Mouse (Mus musculus) fibroblast of lung, adult 2 months (primary cell): ENCODE results near the gene Dscaml1.
"Not testable (repeated sequence)": the region's sequence is repeated elsewhere in the genome, so short reads cannot be mapped to it uniquely, and the experiment has no call there.

Source experiments
- DNase-seq: peaks from one replicate; pipeline ENCODE4 v3.0.0-alpha.2; 2011; ENCODE audit warnings: low read depth

Dscaml1 gene

DNA sequence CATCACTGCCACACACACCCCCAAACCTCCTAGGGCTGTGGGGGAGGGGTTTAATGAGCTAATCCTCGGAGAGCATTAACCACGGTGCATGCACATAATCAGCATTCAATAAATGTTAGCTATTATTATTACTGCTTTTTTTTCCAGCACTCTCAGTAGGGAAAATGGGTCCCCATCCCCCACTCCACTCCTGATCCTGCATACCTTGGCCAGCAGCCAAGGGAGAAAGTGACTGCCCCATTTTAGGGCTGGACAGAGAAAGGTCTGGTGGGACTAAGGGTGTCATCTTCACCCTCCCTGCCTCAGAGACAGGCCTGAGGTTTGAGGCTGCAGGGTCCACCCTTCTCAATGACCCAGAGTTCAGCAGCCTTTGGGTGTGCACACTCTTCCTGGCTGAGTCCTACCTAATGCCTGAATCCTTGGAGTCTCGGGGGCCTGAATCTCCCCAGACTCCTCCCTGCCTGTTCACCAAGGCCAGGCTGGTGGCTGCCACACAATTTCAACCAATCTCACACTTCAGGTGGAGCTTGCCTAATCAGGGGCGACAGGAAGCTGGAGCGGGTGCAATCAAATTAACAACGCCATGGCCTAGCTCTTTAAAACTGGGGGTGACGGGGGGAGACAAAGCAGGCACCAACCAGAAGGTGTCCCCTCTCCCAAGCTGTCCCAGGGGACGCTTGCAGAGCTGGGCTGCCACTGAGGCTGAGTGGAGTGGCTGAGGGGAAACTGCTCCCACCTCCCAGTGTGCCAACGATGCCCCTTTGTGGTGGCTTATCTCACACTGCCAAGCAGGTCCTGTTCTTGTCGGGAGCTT is 267.2 kb downstream of the Dscaml1 start:
- DNase-seq: no peak

DNA sequence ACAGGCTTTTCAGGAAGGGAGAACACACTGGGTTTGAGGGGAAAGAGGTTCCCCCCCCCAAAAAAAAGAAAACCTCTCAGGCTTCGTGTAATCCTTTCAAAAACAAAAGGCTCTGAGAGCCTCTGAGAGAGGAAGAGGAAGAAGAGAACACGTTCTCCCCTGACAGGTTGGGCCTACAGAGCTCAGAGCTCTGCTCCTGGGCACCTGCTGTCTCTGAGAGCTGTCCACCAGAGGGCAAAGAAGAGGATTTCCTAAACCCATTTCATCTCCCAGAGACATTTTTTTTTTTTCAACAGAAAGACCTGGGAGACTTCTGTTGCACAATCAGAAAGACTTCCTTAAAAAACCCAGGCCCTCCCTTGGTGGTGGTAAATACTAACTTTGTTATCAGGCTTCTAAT is 267.8 kb downstream of the Dscaml1 start:
- DNase-seq: no peak

- no peak for DNase-seq
These were observed 272.7 kb downstream of the Dscaml1 start for GRCm38 (mm10) chr9:45699171-45699570.

DNA sequence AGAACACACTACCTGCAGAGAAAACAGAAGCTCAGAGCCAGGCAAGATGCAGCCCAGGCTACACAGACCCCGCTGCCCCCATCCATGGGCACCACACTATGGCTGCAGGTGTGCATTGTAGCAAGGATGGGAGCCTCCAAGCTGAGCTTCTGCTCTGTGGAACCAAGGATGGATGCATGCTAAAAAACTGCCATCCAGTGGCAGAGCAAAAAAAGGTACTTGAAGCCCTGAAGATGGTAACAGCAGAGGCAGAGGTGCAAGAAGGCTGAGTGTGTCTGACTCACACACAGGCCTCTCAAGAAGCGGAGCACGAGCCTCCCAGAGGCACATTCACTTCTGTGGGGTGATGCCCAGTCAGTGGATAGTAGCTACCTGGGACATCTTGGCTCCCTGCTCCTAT is 276.8 kb downstream of the Dscaml1 start:
- no peak for DNase-seq

GRCm38 (mm10) chr9:45704441-45704840 is 278.0 kb downstream of the Dscaml1 start:
- no peak for DNase-seq

- peak; percentile 6 for DNase-seq
These were observed 283.9 kb downstream of the Dscaml1 start for GRCm38 (mm10) chr9:45710300-45710699.

GRCm38 (mm10) chr9:45715387-45715786 is 289.0 kb downstream of the Dscaml1 start:
- no peak for DNase-seq

DNA sequence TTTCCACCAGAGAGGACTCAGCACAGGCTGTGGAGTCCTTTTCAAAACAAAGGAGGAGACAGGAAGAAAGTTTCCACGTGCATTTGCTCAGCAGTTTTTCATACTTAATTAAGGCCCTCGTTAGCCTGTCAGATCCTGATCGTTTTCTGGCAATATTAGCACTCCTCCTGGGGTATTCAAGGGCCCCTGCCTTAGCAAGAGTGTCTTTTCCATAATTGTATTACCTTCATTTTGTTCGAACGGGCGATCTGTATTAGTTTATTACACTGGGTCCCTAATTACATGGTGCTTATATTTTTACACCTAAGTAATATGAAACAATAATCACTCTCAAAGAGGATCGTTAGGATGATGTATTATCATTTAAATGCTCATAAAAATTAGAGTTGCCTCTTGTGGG is 293.6 kb downstream of the Dscaml1 start:
- no peak for DNase-seq

DNA sequence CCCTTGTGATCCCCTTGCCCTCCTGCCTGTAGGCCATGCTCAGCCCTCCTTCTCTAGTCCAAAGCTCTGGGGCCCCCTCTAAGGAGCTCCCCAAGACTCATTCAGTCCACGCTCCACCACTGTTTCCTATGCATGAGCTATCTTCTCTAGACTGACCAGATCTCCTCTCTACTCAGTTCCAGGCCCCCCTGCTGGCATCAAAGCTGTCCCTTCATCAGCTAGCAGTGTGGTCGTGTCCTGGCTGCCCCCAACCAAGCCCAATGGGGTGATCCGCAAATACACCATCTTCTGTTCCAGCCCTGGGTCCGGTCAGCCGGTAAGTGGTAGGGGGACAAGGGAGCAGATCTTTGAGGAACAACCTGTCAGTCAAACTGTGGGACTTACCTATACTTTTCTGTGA is 305.4 kb downstream of the Dscaml1 start:
- DNase-seq: no peak

- DNase-seq: no peak
These were observed 306.8 kb downstream of the Dscaml1 start for GRCm38 (mm10) chr9:45733246-45733645.

GRCm38 (mm10) chr9:45739001-45739701 is 312.7 kb downstream of the Dscaml1 start:
- DNase-seq: no peak

DNA sequence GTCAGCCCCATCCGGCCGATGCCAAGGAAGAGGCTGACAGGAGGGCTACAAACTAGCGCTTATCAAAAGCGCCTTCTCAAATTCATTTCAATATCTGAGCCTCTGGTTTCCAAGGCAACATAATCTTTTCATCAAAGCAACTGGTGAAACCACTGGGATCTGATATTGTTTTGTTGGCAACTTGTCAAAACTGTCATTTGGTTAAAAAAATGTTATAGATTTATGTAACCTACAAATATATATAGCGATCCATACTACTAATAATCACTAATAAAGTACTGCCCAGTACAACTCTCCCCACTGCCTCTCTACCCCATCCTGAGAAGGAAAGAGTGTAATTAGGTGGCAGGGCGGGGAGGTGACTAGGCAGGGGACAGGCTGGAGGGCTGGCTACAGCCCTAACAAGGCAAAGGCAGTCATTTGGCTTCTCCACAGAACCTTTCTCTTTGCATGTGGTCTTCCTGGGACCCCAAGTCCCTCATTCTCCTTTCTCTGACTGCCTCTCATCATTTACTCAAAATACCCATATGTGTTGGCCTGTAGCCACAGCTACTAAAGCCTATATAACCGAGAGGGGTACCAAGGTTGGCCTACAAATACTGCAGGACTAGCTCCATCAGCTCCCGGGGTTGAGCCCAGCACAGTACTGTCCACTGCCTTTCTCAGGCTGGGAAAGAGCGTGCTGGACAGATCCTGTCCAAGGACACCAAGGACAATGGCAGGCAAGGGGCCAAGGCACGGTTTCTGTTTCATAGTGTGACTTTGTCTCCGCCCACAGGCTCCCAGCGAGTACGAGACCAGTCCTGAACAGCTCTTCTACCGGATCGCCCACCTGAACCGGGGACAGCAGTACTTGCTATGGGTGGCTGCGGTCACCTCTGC is 313.5 kb downstream of the Dscaml1 start:
- DNase-seq: no peak

DNA sequence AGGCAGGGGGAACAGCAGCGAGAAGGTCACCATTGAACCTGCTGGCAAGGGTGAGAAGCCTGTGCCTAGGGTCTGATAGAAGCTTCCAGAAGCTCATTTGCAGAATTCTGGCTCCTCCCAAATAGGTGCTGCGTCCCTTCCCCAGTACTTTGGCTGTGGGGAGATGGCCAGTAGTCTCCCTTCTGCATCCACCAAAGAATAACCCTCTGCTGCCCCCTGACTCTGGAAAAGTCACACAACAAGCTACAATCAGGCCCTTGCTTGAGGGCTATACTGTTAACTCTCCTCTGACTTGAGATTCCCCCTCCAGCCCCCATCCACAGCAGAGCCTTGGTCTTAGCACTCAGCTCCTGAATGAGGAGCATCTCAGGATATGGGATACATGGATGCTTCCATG is 314.2 kb downstream of the Dscaml1 start:
- no peak for DNase-seq

- DNase-seq: no peak
These were observed 319.0 kb downstream of the Dscaml1 start for GRCm38 (mm10) chr9:45745451-45745850.

- no peak for DNase-seq
These were observed 323.5 kb downstream of the Dscaml1 start for GRCm38 (mm10) chr9:45749917-45750316.

DNA sequence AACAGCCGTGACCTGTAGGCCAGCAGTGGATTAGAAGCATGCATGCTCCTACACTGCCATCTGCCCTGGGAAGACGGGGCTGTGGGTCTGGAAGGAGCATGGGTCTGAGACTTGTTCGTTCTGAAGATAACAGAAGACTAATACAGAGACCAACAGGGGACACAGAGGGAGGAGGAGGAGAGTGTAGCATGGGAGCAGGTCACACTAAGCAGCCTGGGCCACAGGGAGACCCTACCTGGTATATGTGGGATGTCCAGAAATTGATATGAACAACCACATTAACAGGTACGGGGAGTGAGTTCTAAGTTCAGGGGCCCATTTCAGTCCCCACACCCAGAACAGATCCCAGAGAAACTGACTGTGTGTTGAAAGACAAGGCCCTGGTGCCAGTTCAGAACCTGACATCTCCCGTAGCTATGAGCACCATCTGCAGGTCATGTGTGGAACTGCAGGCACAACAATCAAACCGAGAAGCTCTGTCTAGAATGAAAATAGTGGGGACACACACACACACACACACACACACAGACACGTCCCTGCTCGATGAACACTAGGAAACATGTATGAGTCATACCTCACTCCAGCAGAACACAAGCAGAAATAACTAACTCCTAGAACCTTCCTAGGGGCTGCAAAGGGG is 328.1 kb downstream of the Dscaml1 start:
- DNase-seq: peak; percentile 16

GRCm38 (mm10) chr9:45766195-45766594 is 339.8 kb downstream of the Dscaml1 start:
- DNase-seq: no peak

DNA sequence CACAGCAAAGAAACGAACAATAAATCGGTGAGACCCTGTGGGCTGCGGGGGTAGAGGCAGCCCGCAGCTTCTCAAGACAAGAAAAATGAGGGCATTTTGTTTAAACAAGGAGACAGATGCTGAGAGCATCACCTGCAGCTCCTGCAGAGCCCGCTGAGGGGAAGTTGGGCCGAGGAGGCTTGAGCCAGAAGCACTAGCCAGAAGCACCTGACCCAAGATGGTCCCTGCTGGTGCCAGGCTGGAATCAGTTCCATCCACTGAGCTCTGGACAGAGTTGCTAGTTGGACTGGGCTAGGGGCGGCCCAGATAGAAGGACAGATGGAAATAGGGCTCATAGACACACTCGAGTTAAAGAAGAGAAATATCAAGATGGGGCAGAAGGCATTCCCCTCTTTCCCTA is 340.7 kb downstream of the Dscaml1 start:
- no peak for DNase-seq

GRCm38 (mm10) chr9:45768421-45768820 is 342.0 kb downstream of the Dscaml1 start:
- DNase-seq: no peak

DNA sequence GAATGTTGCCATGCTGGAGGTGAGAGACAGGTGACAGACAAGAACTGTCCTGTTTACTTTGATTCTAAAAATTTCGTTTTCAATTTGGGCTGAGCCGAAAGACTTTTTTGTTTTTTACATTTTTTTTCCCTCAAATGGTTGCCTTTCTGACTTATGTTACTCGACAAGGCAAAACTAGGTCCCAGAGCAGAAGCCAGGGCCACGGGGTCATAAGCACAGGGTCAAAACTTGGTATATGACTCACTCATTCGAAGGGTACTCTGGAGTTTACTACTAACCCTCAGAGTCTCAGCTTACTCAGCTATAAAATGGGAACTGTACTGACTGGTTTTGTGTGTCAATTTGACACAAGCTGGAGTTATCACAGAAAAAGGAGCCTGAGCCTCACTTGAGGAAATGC is 343.2 kb downstream of the Dscaml1 start:
- DNase-seq: no peak

DNA sequence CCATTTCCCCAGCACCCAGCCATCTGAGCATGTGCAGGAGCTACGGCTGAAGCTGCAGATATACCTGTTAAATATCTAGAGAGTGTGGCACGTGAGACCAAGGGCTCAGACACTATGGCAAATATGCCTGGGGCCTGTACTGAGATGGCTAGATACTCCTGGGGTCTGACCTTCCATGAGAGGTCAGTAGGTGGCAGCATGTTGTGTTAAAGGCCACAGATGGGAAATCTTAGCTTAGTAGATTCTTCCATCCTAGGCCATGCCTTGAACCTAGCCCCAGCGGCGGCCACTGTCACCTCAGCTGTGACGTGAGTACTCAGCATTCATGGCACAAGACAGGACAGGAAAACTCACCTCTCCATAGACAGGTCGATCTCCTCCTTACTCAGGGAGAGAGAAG is 347.7 kb downstream of the Dscaml1 start:
- no peak for DNase-seq

- DNase-seq: not testable (repeated sequence)
These were observed 349.7 kb downstream of the Dscaml1 start for GRCm38 (mm10) chr9:45776176-45776575.
